Mouse (Mus musculus): ENCODE measurements around the gene Cmip.

- TF ChIP-seq POLR2A (IDR thresholded peaks at IDR 0.05; ENCODE audit: insufficient read length, low read depth), result no peak
- no peak for TF ChIP-seq SRF (IDR thresholded peaks at IDR 0.05; ENCODE audit: control insufficient read depth, insufficient read length, low read depth)
- TF ChIP-seq USF1 (IDR thresholded peaks at IDR 0.05; ENCODE audit: low read depth), result no peak
- TF ChIP-seq POLR2AphosphoS2 (IDR thresholded peaks at IDR 0.05; ENCODE audit: insufficient read length, low read depth), result no peak
- no peak for TF ChIP-seq MAX (IDR thresholded peaks at IDR 0.05; ENCODE audit: low read depth)
- TF ChIP-seq TCF12 (IDR thresholded peaks at IDR 0.05; ENCODE audit: insufficient read depth, poor library complexity, severe bottlenecking), result no peak
- TF ChIP-seq E2F4 (IDR thresholded peaks at IDR 0.05; ENCODE audit: insufficient read depth), result no peak
- no peak for TF ChIP-seq CEBPB (IDR thresholded peaks at IDR 0.05; ENCODE audit: insufficient read depth, poor library complexity, severe bottlenecking)
- TF ChIP-seq MYOG (IDR thresholded peaks at IDR 0.05; ENCODE audit: control insufficient read depth in 1 of 3, insufficient read depth in 1 of 3, insufficient read length in 2 of 3, low read depth in 2 of 3), result no peak
These were observed 146.2 kb downstream of the Cmip start for GRCm38 (mm10) chr8:117402911-117403704.
